Mouse (Mus musculus): Measurements from ENCODE around the gene 1110008P14Rik. TPM values are rescaled to one million over a fixed set of nuclear protein-coding genes. Genes with fewer than 3 reads are reported as not detected.

1110008P14Rik gene
- total and polyA plus RNA-seq, 3 experiments = 24.3 to 32.4 (median 27.8) TPM

DNA sequence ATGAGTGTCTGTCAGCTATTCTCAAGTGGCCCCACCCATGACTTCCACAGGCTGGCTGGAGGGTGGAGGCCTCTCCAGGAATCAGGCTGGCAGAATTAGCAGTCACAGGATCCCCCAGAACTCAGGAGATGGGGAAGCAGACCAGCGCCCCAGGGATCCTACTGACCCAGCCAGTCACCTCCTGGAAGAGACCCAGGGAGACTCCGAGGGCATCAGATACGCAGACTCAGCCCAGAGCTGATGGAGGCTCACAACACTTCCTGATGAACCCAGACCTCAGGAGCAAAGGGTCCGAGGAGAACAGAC, 40.2 kb downstream of the 1110008P14Rik start:
- H3K4me3 ChIP-seq (replicated peaks in 1 of 3; ENCODE audit: low read depth in 2 of 3, low read length in 2 of 3, poor library complexity in 1 of 3) = no peak overlapping the region
- peaks cover 76% of the 10 kb centered on the region for H3K27me3 ChIP-seq (replicated peaks)
- dilution Hi-C loops (cut with MboI; ENCODE audit: extremely low pct_ligation_motif_present, extremely low pct_unique_long_range_greater_than_20kb, low sequenced_read_pairs) = no loop called here

DNA sequence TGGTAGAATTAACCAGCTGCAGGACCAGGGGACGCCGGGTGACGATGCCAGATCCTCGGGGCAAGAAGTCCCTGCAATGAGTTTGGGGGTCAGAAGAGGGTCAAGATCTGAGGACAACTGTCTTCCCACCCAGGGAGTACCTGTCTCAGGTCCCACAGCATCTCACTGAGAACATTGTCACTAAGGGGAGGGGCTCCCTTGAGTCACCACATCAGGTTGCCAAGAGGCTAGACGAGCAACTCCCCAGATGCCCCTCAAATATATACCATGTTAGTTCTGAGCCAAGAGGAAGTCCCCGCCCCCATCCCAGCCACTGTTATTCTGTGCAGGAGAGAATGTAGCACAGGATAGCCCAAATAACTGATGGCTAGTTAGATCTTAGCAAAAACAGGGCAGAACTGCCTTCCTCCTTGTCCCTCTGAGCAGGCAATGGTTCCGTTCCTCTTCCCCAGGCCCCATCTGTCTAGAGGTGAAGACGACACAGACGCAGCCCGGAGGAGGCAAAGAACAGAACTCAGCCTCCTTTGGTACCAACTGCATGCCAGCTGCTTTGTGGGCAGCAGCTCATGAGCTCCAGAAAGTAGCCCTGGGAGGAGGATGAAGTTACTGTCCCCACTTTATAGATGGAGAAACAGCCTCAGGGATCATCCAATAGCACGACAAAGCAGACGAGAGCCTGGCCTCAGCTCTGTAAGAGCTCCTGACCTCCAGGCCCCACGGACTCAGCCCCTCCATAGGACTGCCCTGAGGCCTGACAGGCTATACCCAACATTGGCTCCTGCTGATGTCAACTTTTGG, 40.7 kb downstream of the 1110008P14Rik start:
- in situ Hi-C loops (cut with MboI; ENCODE audit: low pct_ligation_motif_present, low pct_unique_long_range_greater_than_20kb, low sequenced_read_pairs) (no loop called here), dilution Hi-C loops (cut with MboI; ENCODE audit: extremely low pct_ligation_motif_present, extremely low pct_unique_long_range_greater_than_20kb, low sequenced_read_pairs) (no loop called here)
- Histone ChIP-seq H3K4me3 (replicated peaks in 1 of 3; ENCODE audit: low read depth in 2 of 3, low read length in 2 of 3, poor library complexity in 1 of 3) (no peak overlapping the region), H3K9me3 (replicated peaks; ENCODE audit: low read length) (peaks cover 7% of the 10 kb centered on the region), H3K27me3 (replicated peaks) (peaks cover 77% of the 10 kb centered on the region), H3K79me2 (replicated peaks; ENCODE audit: control insufficient read depth, extremely low read depth, insufficient read depth, poor library complexity, severe bottlenecking) (no peaks in the 10 kb centered on the region), H3K9ac (ENCODE audit: insufficient read depth, low read depth) (no peak overlapping the region), H3K27ac (ENCODE audit: insufficient read depth, low read depth) (no peak overlapping the region), H3K36me3 (replicated peaks in 1 of 2; ENCODE audit: control insufficient read depth in 1 of 2, insufficient read depth in 1 of 2, low read length in 1 of 2) (no peaks in the 10 kb centered on the region), H3K4me1 (ENCODE audit: control insufficient read depth in 1 of 2, insufficient read depth in 2 of 2) (peaks cover 0 to 6% of the 10 kb centered on the region in 2 experiments; a peak in 2 of 4 replicates), H3K4me2 (ENCODE audit: insufficient read depth, low read depth, poor library complexity, severe bottlenecking) (no peak overlapping the region)
- TF ChIP-seq POLR2AphosphoS2 (IDR thresholded peaks at IDR 0.05; ENCODE audit: low read depth, low read length) = no peak
- no peak for TF ChIP-seq GABPA (IDR thresholded peaks at IDR 0.05; ENCODE audit: insufficient replicate concordance, low read depth, low read length)
- no peak for DNase-seq (ENCODE audit: extremely low read depth)

More for the DNA sequence above, 40.2 kb downstream of the 1110008P14Rik start:
- no peak for DNase-seq (ENCODE audit: extremely low read depth)
- H3K4me1 ChIP-seq (ENCODE audit: control insufficient read depth in 1 of 2, insufficient read depth in 2 of 2) = peaks cover 0 to 6% of the 10 kb centered on the region in 2 experiments; a peak in 2 of 4 replicates
- no peak overlapping the region for H3K9ac ChIP-seq (ENCODE audit: insufficient read depth, low read depth)
- in situ Hi-C loops (cut with MboI; ENCODE audit: low pct_ligation_motif_present, low pct_unique_long_range_greater_than_20kb, low sequenced_read_pairs) = no loop called here
- no peak overlapping the region for H3K27ac ChIP-seq (ENCODE audit: insufficient read depth, low read depth)
- peaks cover 7% of the 10 kb centered on the region for H3K9me3 ChIP-seq (replicated peaks; ENCODE audit: low read length)
- no peak overlapping the region for H3K4me2 ChIP-seq (ENCODE audit: insufficient read depth, low read depth, poor library complexity, severe bottlenecking)
- no peaks in the 10 kb centered on the region for H3K36me3 ChIP-seq (replicated peaks in 1 of 2; ENCODE audit: control insufficient read depth in 1 of 2, insufficient read depth in 1 of 2, low read length in 1 of 2)
- no peaks in the 10 kb centered on the region for H3K79me2 ChIP-seq (replicated peaks; ENCODE audit: control insufficient read depth, extremely low read depth, insufficient read depth, poor library complexity, severe bottlenecking)
- TF ChIP-seq HCFC1 (IDR thresholded peaks at IDR 0.05; ENCODE audit: low read depth, low read length) (no peak), UBTF (IDR thresholded peaks at IDR 0.05; ENCODE audit: low read depth, low read length) (no peak), SMC3 (IDR thresholded peaks at IDR 0.05; ENCODE audit: low read depth, low read length) (no peak), NELFE (IDR thresholded peaks at IDR 0.05; ENCODE audit: low read depth, low read length) (no peak), ZC3H11A (IDR thresholded peaks at IDR 0.05; ENCODE audit: low read depth, low read length) (no peak), RAD21 (IDR thresholded peaks at IDR 0.05; ENCODE audit: low read depth, low read length) (no peak), USF2 (conservative IDR thresholded peaks at IDR 0.05; ENCODE audit: low read depth, low read length) (no peak), RCOR1 (conservative IDR thresholded peaks at IDR 0.05; ENCODE audit: low read depth, low read length) (no peak), EP300 (IDR thresholded peaks at IDR 0.05; ENCODE audit: low read length) (no peak), CTCF (conservative IDR thresholded peaks at IDR 0.05 in 1 of 2, IDR thresholded peaks at IDR 0.05 in 1 of 2; ENCODE audit: low read depth in 2 of 2, low read length in 2 of 2) (no peak), POLR2AphosphoS2 (IDR thresholded peaks at IDR 0.05; ENCODE audit: low read depth, low read length) (no peak), PAX5 (IDR thresholded peaks at IDR 0.05; ENCODE audit: low read length) (no peak), IRF4 (IDR thresholded peaks at IDR 0.05; ENCODE audit: low read depth, low read length) (no peak), MAZ (IDR thresholded peaks at IDR 0.05; ENCODE audit: low read depth, low read length) (no peak), ZNF384 (IDR thresholded peaks at IDR 0.05; ENCODE audit: low read depth, low read length) (no peak), SIN3A (IDR thresholded peaks at IDR 0.05; ENCODE audit: low read length) (no peak), E2F4 (IDR thresholded peaks at IDR 0.05; ENCODE audit: insufficient replicate concordance, low read depth, low read length) (no peak), TCF12 (IDR thresholded peaks at IDR 0.05; ENCODE audit: low read depth, low read length) (no peak), ZKSCAN1 (IDR thresholded peaks at IDR 0.05; ENCODE audit: borderline replicate concordance, low read depth, low read length) (no peak), JUN (IDR thresholded peaks at IDR 0.05; ENCODE audit: insufficient read depth, low read depth, low read length) (no peak)

Measured in CH12.LX (cell line).